Mouse (Mus musculus) C3H10T1/2 (cell line): Measurements from ENCODE around the gene Olfr846. TPM values are rescaled to one million over a fixed set of nuclear protein-coding genes. Genes with fewer than 3 reads are reported as not detected.

Experiments
- polyA plus RNA-seq, 2 experiments: library from polyadenylated mRNA; unstranded; fragments of >200 nt; fragmentation: generic; extraction: Trizol; gene quantifications; one replicate each; pipeline ENCODE4 v1.2.1; 2012; ENCODE audit warnings: missing spikeins in 2 of 2

Olfr846 gene
- not detected for polyA plus RNA-seq

GRCm38 (mm10) chr9:19363905-19364304, at the start of gene Olfr846:
Gene Olfr846, minus strand, starts transcription at chr9:19364005.

GRCm38 (mm10) chr9:19378569-19378968, 14.8 kb upstream of the Olfr846 start, which contains the start of gene Olfr847:
Gene Olfr847, minus strand, starts transcription at chr9:19378669.

GRCm38 (mm10) chr9:19336157-19336556, 27.6 kb downstream of the Olfr846 start, which contains the start of gene Olfr845:
Gene Olfr845, plus strand, starts transcription at chr9:19336457.

GRCm38 (mm10) chr9:19316047-19316446, 47.8 kb downstream of the Olfr846 start, which contains the start of gene Olfr844:
Gene Olfr844, plus strand, starts transcription at chr9:19316347.

Other genes starting within 250 kb of the Olfr846 start
- not detected for gene Olfr836, start 243.6 kb downstream of the Olfr846 start, polyA plus RNA-seq
- gene Olfr837, start 227.7 kb downstream of the Olfr846 start, polyA plus RNA-seq = not detected
- gene Olfr839-ps1, start 186.7 kb downstream of the Olfr846 start, polyA plus RNA-seq = under 1 TPM in 1 of 2 experiments, not detected in 1; 0.02 TPM
- gene Olfr843, start 112.0 kb downstream of the Olfr846 start, polyA plus RNA-seq = not detected
- gene Olfr844, start 47.7 kb downstream of the Olfr846 start, polyA plus RNA-seq = not detected
- gene Olfr845, start 27.5 kb downstream of the Olfr846 start, polyA plus RNA-seq = not detected
- gene Olfr847, start 14.7 kb upstream of the Olfr846 start, polyA plus RNA-seq = not detected
- gene Olfr849, start 76.3 kb upstream of the Olfr846 start, polyA plus RNA-seq = not detected
- not detected for gene Olfr850, start 114.2 kb upstream of the Olfr846 start, polyA plus RNA-seq
- gene Olfr851, start 129.3 kb upstream of the Olfr846 start, polyA plus RNA-seq = not detected
- gene Olfr853, start 177.1 kb upstream of the Olfr846 start, polyA plus RNA-seq = not detected
- gene Olfr854, start 203.4 kb upstream of the Olfr846 start, polyA plus RNA-seq = not detected
- gene Olfr855, start 218.6 kb upstream of the Olfr846 start, polyA plus RNA-seq = not detected